Mouse (Mus musculus) forebrain, embryonic 15.5 days (tissue): ENCODE data around the gene Sh2d1b2. TPM values are rescaled to one million over a fixed set of nuclear protein-coding genes. Genes with fewer than 3 reads are reported as not detected.

Source experiments
- ATAC-seq: fragments of 200-750 bp; cut with Nextera tagmentation; replicated peaks from 2 replicates; pipeline ENCODE4 v1.8.0; 2017; ENCODE audit warnings: mild to moderate bottlenecking, moderate TSS enrichment, moderate library complexity
- H3K27ac ChIP-seq: fragments of 300-500 bp; sonication (generic); replicated peaks from 2 replicates; pipeline ENCODE4 v1.5.1; 2015; ENCODE audit warnings: mild to moderate bottlenecking, inconsistent platforms
- H3K27me3 ChIP-seq: fragments of 300-500 bp; sonication (generic); 2 replicates; pipeline ENCODE4 v1.6.1; 2015; ENCODE audit warnings: inconsistent platforms
- H3K36me3 ChIP-seq: fragments of 300-500 bp; sonication (generic); 2 replicates; pipeline ENCODE4 v1.6.1; 2015; ENCODE audit warnings: mild to moderate bottlenecking, inconsistent platforms
- H3K4me1 ChIP-seq: fragments of 300-500 bp; sonication (generic); 2 replicates; pipeline ENCODE4 v1.6.1; 2015; ENCODE audit warnings: inconsistent platforms
- H3K4me2 ChIP-seq: fragments of 300-500 bp; sonication (generic); replicated peaks from 2 replicates; pipeline ENCODE4 v1.6.1; 2015; ENCODE audit warnings: mild to moderate bottlenecking, inconsistent platforms
- H3K4me3 ChIP-seq: fragments of 300-500 bp; sonication (generic); 2 replicates; pipeline ENCODE4 v1.5.1; 2015; ENCODE audit warnings: mild to moderate bottlenecking, inconsistent platforms
- H3K9ac ChIP-seq: fragments of 300-500 bp; sonication (generic); replicated peaks from 2 replicates; pipeline ENCODE4 v1.6.1; 2015; ENCODE audit warnings: mild to moderate bottlenecking, inconsistent platforms
- H3K9me3 ChIP-seq: fragments of 300-500 bp; sonication (generic); 2 replicates; pipeline ENCODE4 v1.6.1; 2016; ENCODE audit warnings: inconsistent platforms
- WGBS: fragments of 180-500 bp; shearing (Covaris S2); methylation state at CpG from one replicate; pipeline ENCODE4 v1.1.7; 2015; ENCODE audit warnings: mixed read lengths; 5-methylcytosine and 5-hydroxymethylcytosine counted together
- polyA plus RNA-seq: library from polyadenylated mRNA; unstranded; fragments of >200 nt; fragmentation: Nextera tagmentation; extraction: Ambion mirVana; gene quantifications from 2 replicates; pipeline ENCODE4 v1.2.1, GENCODE M21; 2015

Sh2d1b2 gene
- polyA plus RNA-seq, 1 experiment from 2014 or later = not detected

GRCm38 (mm10) chr1:170292239-170292951, 59.8 kb downstream of the Sh2d1b2 start:
- Histone ChIP-seq H3K9ac (no peak overlapping the region), H3K27ac (no peak overlapping the region), H3K27me3 (no peaks in the 10 kb centered on the region), H3K9me3 (no peaks in the 10 kb centered on the region), H3K36me3 (no peaks in the 10 kb centered on the region), H3K4me1 (peaks cover 5% of the 10 kb centered on the region; the same call in 1 of the 2 replicates), H3K4me2 (no peak overlapping the region), H3K4me3 (no peak overlapping the region)
- ATAC-seq = peak; percentile 78
- WGBS = 26% methylated on average over 9 of the region's 9 CpGs

GRCm38 (mm10) chr1:170293257-170293656, 60.7 kb downstream of the Sh2d1b2 start:
- H3K4me3 ChIP-seq = no peak overlapping the region
- H3K4me2 ChIP-seq = no peak overlapping the region
- H3K9me3 ChIP-seq = no peaks in the 10 kb centered on the region
- H3K27ac ChIP-seq = no peak overlapping the region
- ATAC-seq = no peak
- H3K27me3 ChIP-seq = no peaks in the 10 kb centered on the region
- H3K4me1 ChIP-seq = peaks cover 5% of the 10 kb centered on the region; the same call in 1 of the 2 replicates
- no peak overlapping the region for H3K9ac ChIP-seq
- WGBS = 68% methylated on average over 5 of the region's 5 CpGs
- no peaks in the 10 kb centered on the region for H3K36me3 ChIP-seq

DNA sequence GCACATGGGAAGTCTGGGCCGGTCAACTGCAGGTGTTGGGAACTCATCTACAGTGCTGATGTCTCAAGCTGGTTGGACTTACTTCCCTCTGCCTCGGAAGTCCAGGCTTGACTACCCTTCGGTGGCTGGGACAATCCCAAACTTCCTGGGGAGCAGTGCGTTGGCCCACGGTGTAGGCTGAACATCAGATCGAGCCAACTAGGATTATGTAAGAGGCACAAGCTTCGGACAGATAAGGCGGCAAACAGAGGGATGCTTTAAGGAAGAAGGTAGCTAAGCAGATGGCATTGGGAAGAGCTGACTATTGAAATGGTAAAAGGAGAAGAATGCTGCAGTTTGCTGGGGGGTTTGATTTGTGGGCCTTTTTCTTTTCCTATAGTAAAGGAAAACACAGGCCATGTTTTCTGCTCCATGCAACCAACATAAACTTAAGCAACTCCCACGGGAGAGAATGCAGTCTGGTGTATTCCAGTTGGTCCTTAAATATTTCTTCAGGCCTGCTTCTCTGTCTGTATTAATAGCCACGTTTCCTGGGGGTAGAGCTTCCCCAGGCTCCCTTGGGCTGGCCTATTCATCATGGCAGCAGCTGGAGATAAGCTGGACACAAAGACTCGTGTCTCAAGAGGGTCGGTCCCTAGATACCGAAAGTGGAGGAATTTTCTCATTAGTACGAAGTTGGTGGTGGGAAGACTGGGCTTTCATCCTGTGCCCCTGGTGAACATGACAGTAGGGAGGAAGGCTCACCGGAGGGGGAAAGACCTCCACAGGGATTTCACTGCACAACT, 62.4 kb downstream of the Sh2d1b2 start:
- Histone ChIP-seq H3K27me3 (no peaks in the 10 kb centered on the region), H3K36me3 (no peaks in the 10 kb centered on the region), H3K4me1 (peaks cover 5% of the 10 kb centered on the region; the same call in 1 of the 2 replicates), H3K4me3 (no peak overlapping the region), H3K9me3 (no peaks in the 10 kb centered on the region), H3K27ac (no peak overlapping the region), H3K9ac (no peak overlapping the region), H3K4me2 (no peak overlapping the region)
- 68% methylated on average over 15 of the region's 15 CpGs for WGBS
- no peak for ATAC-seq

GRCm38 (mm10) chr1:170299496-170299895, 66.9 kb downstream of the Sh2d1b2 start:
- no peaks in the 10 kb centered on the region for H3K36me3 ChIP-seq
- WGBS = 86% methylated on average over 4 of the region's 4 CpGs
- no peak overlapping the region for H3K4me2 ChIP-seq
- H3K9ac ChIP-seq = no peak overlapping the region
- no peaks in the 10 kb centered on the region for H3K9me3 ChIP-seq
- no peaks in the 10 kb centered on the region for H3K4me1 ChIP-seq
- H3K4me3 ChIP-seq = no peak overlapping the region
- no peaks in the 10 kb centered on the region for H3K27me3 ChIP-seq
- no peak overlapping the region for H3K27ac ChIP-seq
- no peak for ATAC-seq

DNA sequence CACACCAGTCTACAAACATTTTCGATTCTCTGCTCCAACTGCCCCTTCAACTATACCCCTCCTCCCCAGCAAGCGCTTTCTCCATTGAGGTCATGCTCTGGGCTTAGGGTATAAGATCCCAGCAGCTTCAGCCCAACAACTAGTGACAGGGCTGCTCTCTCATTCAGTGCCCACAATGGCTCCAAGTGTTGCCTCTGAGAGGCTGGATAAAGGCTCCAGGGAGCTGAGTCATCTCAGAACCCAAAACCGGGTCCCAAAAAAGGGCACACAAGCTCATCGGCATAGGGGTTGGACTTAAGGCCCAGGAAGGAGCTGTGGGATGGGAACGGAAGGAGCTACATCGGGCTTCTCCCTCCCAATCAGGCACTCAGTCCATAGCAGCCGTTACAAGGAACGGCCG, 69.1 kb downstream of the Sh2d1b2 start:
- no peak for ATAC-seq
- Histone ChIP-seq H3K9me3 (no peaks in the 10 kb centered on the region), H3K9ac (no peak overlapping the region), H3K4me3 (no peak overlapping the region), H3K27ac (no peak overlapping the region), H3K36me3 (no peaks in the 10 kb centered on the region), H3K27me3 (no peaks in the 10 kb centered on the region), H3K4me2 (no peak overlapping the region), H3K4me1 (no peaks in the 10 kb centered on the region)
- 95% methylated on average over 9 of the region's 9 CpGs for WGBS

DNA sequence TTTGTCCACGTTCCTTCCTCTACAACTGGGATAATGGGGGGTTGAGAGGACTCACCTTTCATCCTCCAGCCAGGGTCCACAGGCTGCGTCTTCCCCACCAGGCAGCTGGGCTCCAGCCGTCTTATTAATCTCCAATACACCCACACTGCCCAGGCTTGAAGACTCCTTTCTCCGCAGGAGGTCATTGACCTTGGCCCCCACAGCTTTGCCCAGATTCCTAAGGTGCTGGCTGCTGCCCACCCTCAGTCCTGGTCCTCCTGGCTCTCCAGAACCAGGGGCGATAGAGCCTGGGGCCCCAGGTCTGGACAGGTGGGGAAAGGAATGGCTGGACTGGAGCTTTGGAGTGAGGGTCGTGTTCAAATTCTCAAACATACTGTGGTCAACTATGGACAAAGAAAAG, 69.9 kb downstream of the Sh2d1b2 start:
- H3K4me2 ChIP-seq = no peak overlapping the region
- no peaks in the 10 kb centered on the region for H3K27me3 ChIP-seq
- no peak overlapping the region for H3K9ac ChIP-seq
- ATAC-seq = no peak
- no peaks in the 10 kb centered on the region for H3K9me3 ChIP-seq
- WGBS = 83% methylated on average over 6 of the region's 6 CpGs
- H3K4me3 ChIP-seq = no peak overlapping the region
- H3K36me3 ChIP-seq = no peaks in the 10 kb centered on the region
- no peaks in the 10 kb centered on the region for H3K4me1 ChIP-seq
- H3K27ac ChIP-seq = no peak overlapping the region

DNA sequence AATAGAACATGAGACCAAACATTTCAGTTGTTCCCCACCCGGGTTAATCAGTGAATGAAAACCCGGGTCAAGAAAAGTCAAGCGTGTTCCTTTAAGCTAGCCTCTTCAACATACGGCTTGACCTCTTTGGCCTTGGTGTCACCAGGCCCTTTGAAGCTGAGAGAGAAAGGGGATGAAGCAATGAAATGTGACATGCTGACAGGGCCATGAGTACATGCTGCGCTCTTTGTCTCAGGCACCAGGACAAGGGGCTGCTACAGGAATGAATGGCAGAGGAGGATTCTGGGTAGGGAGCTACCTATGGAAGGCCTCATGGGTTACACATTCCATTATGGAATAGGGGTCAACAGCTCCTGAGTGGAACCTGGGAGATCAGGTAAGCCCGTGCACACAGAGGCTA, 70.6 kb downstream of the Sh2d1b2 start:
- no peak overlapping the region for H3K4me3 ChIP-seq
- H3K9me3 ChIP-seq = no peaks in the 10 kb centered on the region
- no peaks in the 10 kb centered on the region for H3K4me1 ChIP-seq
- no peaks in the 10 kb centered on the region for H3K36me3 ChIP-seq
- WGBS = 79% methylated on average over 6 of the region's 6 CpGs
- H3K27me3 ChIP-seq = no peaks in the 10 kb centered on the region
- H3K9ac ChIP-seq = no peak overlapping the region
- H3K27ac ChIP-seq = no peak overlapping the region
- ATAC-seq = no peak
- H3K4me2 ChIP-seq = no peak overlapping the region

Other genes starting within 250 kb of the Sh2d1b2 start
- 8.1 and 8.5 TPM in 2 replicates for gene Ddr2, start 122.0 kb upstream of the Sh2d1b2 start, polyA plus RNA-seq
- gene Uap1, start 57.8 kb upstream of the Sh2d1b2 start, polyA plus RNA-seq = 55.2 and 58.7 TPM in 2 replicates
- 7.1 and 7.5 TPM in 2 replicates for gene Uhmk1, start 17.4 kb upstream of the Sh2d1b2 start, polyA plus RNA-seq
- 0.09 TPM in 1 of 2 replicates, not detected in the other for gene Sh2d1b1, start 44.6 kb downstream of the Sh2d1b2 start, polyA plus RNA-seq
- 3.5 and 3.8 TPM in 2 replicates for gene Gm7694, start 73.6 kb downstream of the Sh2d1b2 start, polyA plus RNA-seq
- gene Spata46, start 76.1 kb downstream of the Sh2d1b2 start, polyA plus RNA-seq = 1.2 and 2.6 TPM in 2 replicates